Mouse (Mus musculus): ENCODE results near the gene Tmem79. TPM values are rescaled to one million over a fixed set of nuclear protein-coding genes. Genes with fewer than 3 reads are reported as not detected.

The Tmem79 gene
- polyA plus RNA-seq, 1 experiment from 2014 or later: 1.6 TPM

- WGBS: 90% methylated on average over 3 of the region's 3 CpGs
- Histone ChIP-seq H3K9ac (no peak overlapping the region), H3K36me3 (peaks cover 25% of the 10 kb centered on the region), H3K27ac (no peak overlapping the region), H3K9me3 (no peaks in the 10 kb centered on the region), H3K4me3 (no peak overlapping the region), H3K4me2 (replicated peaks) (no peak overlapping the region), H3K4me1 (peaks cover 15% of the 10 kb centered on the region), H3K27me3 (replicated peaks) (no peaks in the 10 kb centered on the region)
- ATAC-seq (ENCODE audit: low FRiP score, low read depth): no peak
Measured at GRCm38 (mm10) chr3:88339006-88339405, 3.1 kb upstream of the Tmem79 start.

GRCm38 (mm10) chr3:88338316-88338715 is 2.4 kb upstream of the Tmem79 start:
- H3K4me2 ChIP-seq (replicated peaks): no peak overlapping the region
- H3K4me3 ChIP-seq: no peak overlapping the region
- H3K27me3 ChIP-seq (replicated peaks): no peaks in the 10 kb centered on the region
- no peak overlapping the region for H3K27ac ChIP-seq
- WGBS: 92% methylated on average over 7 of the region's 7 CpGs
- no peak for ATAC-seq (ENCODE audit: low FRiP score, low read depth)
- H3K36me3 ChIP-seq: peaks cover 18% of the 10 kb centered on the region
- no peak overlapping the region for H3K9ac ChIP-seq
- peaks cover 16% of the 10 kb centered on the region for H3K4me1 ChIP-seq
- H3K9me3 ChIP-seq: no peaks in the 10 kb centered on the region

GRCm38 (mm10) chr3:88337367-88338020 is 1.5 kb upstream of the Tmem79 start:
- Histone ChIP-seq H3K27me3 (replicated peaks) (no peaks in the 10 kb centered on the region), H3K9ac (0 out of 2 replicates have a peak overlapping the region, but pooled peaks have one; percentile 13), H3K4me3 (no peak overlapping the region), H3K9me3 (no peaks in the 10 kb centered on the region), H3K36me3 (peaks cover 10% of the 10 kb centered on the region), H3K4me1 (peaks cover 16% of the 10 kb centered on the region), H3K4me2 (replicated peaks) (peak overlapping the region; percentile 67), H3K27ac (no peak overlapping the region)
- WGBS: 86% methylated on average over 11 of the region's 11 CpGs
- no peak for ATAC-seq (ENCODE audit: low FRiP score, low read depth)

GRCm38 (mm10) chr3:88335436-88336053 is 403 bp downstream of the Tmem79 start:
- H3K9me3 ChIP-seq: no peaks in the 10 kb centered on the region
- peak overlapping the region; percentile 92 for H3K9ac ChIP-seq
- no peaks in the 10 kb centered on the region for H3K36me3 ChIP-seq
- H3K27ac ChIP-seq: peak overlapping the region; percentile 90; the same call in 1 of the 2 replicates
- ATAC-seq (ENCODE audit: low FRiP score, low read depth): peak; percentile 61
- H3K27me3 ChIP-seq (replicated peaks): no peaks in the 10 kb centered on the region
- peaks cover 16% of the 10 kb centered on the region for H3K4me1 ChIP-seq
- peak overlapping the region; percentile 67 for H3K4me2 ChIP-seq (replicated peaks)
- H3K4me3 ChIP-seq: peak overlapping the region; percentile 84
- 3% methylated on average over 27 of the region's 27 CpGs for WGBS

- WGBS: 33% methylated on average over 3 of the region's 3 CpGs
- no peaks in the 10 kb centered on the region for H3K36me3 ChIP-seq
- peak overlapping the region; percentile 84 for H3K4me3 ChIP-seq
- H3K9me3 ChIP-seq: no peaks in the 10 kb centered on the region
- peak overlapping the region; percentile 92; the same call in 1 of the 2 replicates for H3K9ac ChIP-seq
- H3K4me2 ChIP-seq (replicated peaks): peak overlapping the region; percentile 67
- peaks cover 16% of the 10 kb centered on the region for H3K4me1 ChIP-seq
- H3K27me3 ChIP-seq (replicated peaks): no peaks in the 10 kb centered on the region
- no peak overlapping the region for H3K27ac ChIP-seq
- no peak for ATAC-seq (ENCODE audit: low FRiP score, low read depth)
Measured at GRCm38 (mm10) chr3:88334902-88335435, 979 bp downstream of the Tmem79 start.

GRCm38 (mm10) chr3:88334029-88334658 is 1.8 kb downstream of the Tmem79 start:
- Histone ChIP-seq H3K27ac (no peak overlapping the region), H3K4me3 (no peak overlapping the region), H3K9ac (no peak overlapping the region), H3K27me3 (replicated peaks) (no peaks in the 10 kb centered on the region), H3K36me3 (peaks cover 8% of the 10 kb centered on the region), H3K4me2 (replicated peaks) (no peak overlapping the region), H3K4me1 (peaks cover 16% of the 10 kb centered on the region), H3K9me3 (no peaks in the 10 kb centered on the region)
- ATAC-seq (ENCODE audit: low FRiP score, low read depth): no peak
- 62% methylated on average over 12 of the region's 12 CpGs for WGBS

GRCm38 (mm10) chr3:88331282-88331681 is 4.7 kb downstream of the Tmem79 start:
- Histone ChIP-seq H3K36me3 (peaks cover 23% of the 10 kb centered on the region), H3K27me3 (replicated peaks) (no peaks in the 10 kb centered on the region), H3K4me1 (peaks cover 8% of the 10 kb centered on the region), H3K9me3 (no peaks in the 10 kb centered on the region), H3K4me2 (replicated peaks) (no peak overlapping the region), H3K9ac (no peak overlapping the region), H3K4me3 (no peak overlapping the region), H3K27ac (no peak overlapping the region)
- WGBS: 25% methylated on average over 2 of the region's 2 CpGs
- no peak for ATAC-seq (ENCODE audit: low FRiP score, low read depth)

- peaks cover 23% of the 10 kb centered on the region for H3K36me3 ChIP-seq
- no peaks in the 10 kb centered on the region for H3K9me3 ChIP-seq
- H3K27me3 ChIP-seq (replicated peaks): no peaks in the 10 kb centered on the region
- H3K4me1 ChIP-seq: peaks cover 9% of the 10 kb centered on the region
- H3K27ac ChIP-seq: no peak overlapping the region
- no peak for ATAC-seq (ENCODE audit: low FRiP score, low read depth)
- no peak overlapping the region for H3K4me3 ChIP-seq
- H3K9ac ChIP-seq: no peak overlapping the region
- WGBS: 56% methylated on average over 5 of the region's 5 CpGs
- H3K4me2 ChIP-seq (replicated peaks): no peak overlapping the region
Measured at GRCm38 (mm10) chr3:88328956-88329355, 7.0 kb downstream of the Tmem79 start.

GRCm38 (mm10) chr3:88324951-88325405 is 11.0 kb downstream of the Tmem79 start, which contains the start of gene Glmp:
Gene Glmp, plus strand, starts transcription at chr3:88325023.
- Histone ChIP-seq H3K9me3 (no peaks in the 10 kb centered on the region), H3K4me2 (replicated peaks) (peak within 1 kb of the TSS; percentile 83), H3K9ac (peak within 1 kb of the TSS; percentile 61), H3K27me3 (replicated peaks) (no peaks in the 10 kb centered on the region), H3K27ac (no peak within 1 kb of the TSS), H3K4me1 (peaks cover 9% of the 10 kb centered on the region), H3K36me3 (peaks cover 53% of the 10 kb centered on the region), H3K4me3 (peak within 1 kb of the TSS; percentile 56)
- ATAC-seq (ENCODE audit: low FRiP score, low read depth): peak; percentile 59
- 3% methylated on average over 10 of the region's 10 CpGs for WGBS

GRCm38 (mm10) chr3:88299172-88299571 is 36.8 kb downstream of the Tmem79 start:
- peaks cover 11% of the 10 kb centered on the region for H3K4me1 ChIP-seq
- no peak overlapping the region for H3K4me3 ChIP-seq
- WGBS: 98% methylated on average over 1 of the region's 1 CpGs
- no peak for ATAC-seq (ENCODE audit: low FRiP score, low read depth)
- peak overlapping the region; percentile 80; the same call in 1 of the 2 replicates for H3K4me2 ChIP-seq (replicated peaks)
- H3K27ac ChIP-seq: no peak overlapping the region
- H3K9me3 ChIP-seq: no peaks in the 10 kb centered on the region
- H3K27me3 ChIP-seq (replicated peaks): no peaks in the 10 kb centered on the region
- no peak overlapping the region for H3K9ac ChIP-seq
- H3K36me3 ChIP-seq: peaks cover 46% of the 10 kb centered on the region

GRCm38 (mm10) chr3:88297321-88297851 is 38.6 kb downstream of the Tmem79 start:
- under 1% methylated on average over 30 of the region's 30 CpGs for WGBS
- H3K9ac ChIP-seq: peak overlapping the region; percentile 83
- H3K27me3 ChIP-seq (replicated peaks): no peaks in the 10 kb centered on the region
- H3K9me3 ChIP-seq: no peaks in the 10 kb centered on the region
- H3K4me3 ChIP-seq: peak overlapping the region; percentile 76
- H3K4me2 ChIP-seq (replicated peaks): peak overlapping the region; percentile 80
- peaks cover 30% of the 10 kb centered on the region for H3K36me3 ChIP-seq
- H3K4me1 ChIP-seq: peaks cover 11% of the 10 kb centered on the region
- peak overlapping the region; percentile 60 for H3K27ac ChIP-seq
- no peak for ATAC-seq (ENCODE audit: low FRiP score, low read depth)

Measured in neural tube, embryonic 12.5 days (tissue).